Mouse (Mus musculus) megakaryocyte, embryonic 14.5 days (primary cell): ENCODE results near the gene Ntrk2.

Source experiments
- FLI1 ChIP-seq: IDR thresholded peaks from 2 replicates; pipeline ENCODE4 v1.6.1; 2012; ENCODE audit warnings: low read length, inconsistent platforms, mixed read lengths
- GATA1 ChIP-seq: IDR thresholded peaks from 3 replicates; pipeline ENCODE4 v1.6.1; 2012; ENCODE audit warnings: mixed read lengths, low read length, inconsistent platforms, borderline replicate concordance

GRCm38 (mm10) chr13:58808381-58808821 lies 2.0 kb downstream of the Ntrk2 start:
- TF ChIP-seq GATA1, result no peak
- TF ChIP-seq FLI1, result no peak
